Mouse (Mus musculus): ENCODE results near the gene Dcun1d4.

- TF ChIP-seq CTCF (IDR thresholded peaks at IDR 0.05; ENCODE audit: control insufficient read depth, insufficient read depth, low read length), result no peak
- no peak for TF ChIP-seq POLR2A (IDR thresholded peaks at IDR 0.05; ENCODE audit: borderline replicate concordance, control insufficient read depth, low read depth, low read length)
Observed at GRCm38 (mm10) chr5:73553903-73554302, 73.1 kb downstream of the Dcun1d4 start.

All from bone marrow, adult 2 months (tissue).